Mouse (Mus musculus) liver, embryonic 11.5 days (tissue): ENCODE data around the gene Vwc2l. TPM values are rescaled to one million over a fixed set of nuclear protein-coding genes. Genes with fewer than 3 reads are reported as not detected.

Experiments used
- ATAC-seq: fragments of 200-750 bp; cut with Nextera tagmentation; replicated peaks from 2 replicates; pipeline ENCODE4 v1.8.0; 2017; ENCODE audit warnings: moderate number of reproducible peaks, mild to moderate bottlenecking, moderate TSS enrichment, moderate library complexity; ENCODE audit not compliant: low FRiP score
- DNase-seq: peaks from one replicate; pipeline ENCODE4 v3.0.0-alpha.2; 2017; ENCODE audit warnings: low spot score
- H3K27ac ChIP-seq: fragments of 300-500 bp; sonication (generic); 2 replicates; pipeline ENCODE4 v1.5.1; 2014; ENCODE audit warnings: mild to moderate bottlenecking, low read depth, low read length, control low read depth
- H3K27me3 ChIP-seq: fragments of 300-500 bp; sonication (generic); replicated peaks from 2 replicates; pipeline ENCODE4 v1.6.1; 2014; ENCODE audit warnings: low read length, mixed read lengths; ENCODE audit not compliant: control insufficient read depth, insufficient read depth
- H3K36me3 ChIP-seq: fragments of 300-500 bp; sonication (generic); 2 replicates; pipeline ENCODE4 v1.6.1; 2014; ENCODE audit warnings: mild to moderate bottlenecking, low read length, moderate library complexity, mixed read lengths; ENCODE audit not compliant: control insufficient read depth, insufficient read depth
- H3K4me1 ChIP-seq: fragments of 300-500 bp; sonication (generic); replicated peaks from 2 replicates; pipeline ENCODE4 v1.6.1; 2014; ENCODE audit warnings: low read length, mixed read lengths; ENCODE audit not compliant: control insufficient read depth, insufficient read depth
- H3K4me2 ChIP-seq: fragments of 300-500 bp; sonication (generic); 2 replicates; pipeline ENCODE4 v1.6.1; 2014; ENCODE audit warnings: mild to moderate bottlenecking, control low read depth, moderate library complexity
- H3K4me3 ChIP-seq: fragments of 300-500 bp; sonication (generic); 2 replicates; pipeline ENCODE4 v1.5.1; 2014; ENCODE audit warnings: low read depth, low read length, control low read depth
- H3K9ac ChIP-seq: fragments of 300-500 bp; sonication (generic); 2 replicates; pipeline ENCODE4 v1.6.1; 2014; ENCODE audit warnings: low read depth, low read length, control low read depth
- H3K9me3 ChIP-seq: fragments of 300-500 bp; sonication (generic); 2 replicates; pipeline ENCODE4 v1.6.1; 2016; ENCODE audit warnings: low read length, inconsistent platforms, mixed read lengths; ENCODE audit not compliant: control insufficient read depth
- WGBS: fragments of 180-500 bp; shearing (Covaris S2); extraction: QIAGEN DNeasy Blood & Tissue Kit; methylation state at CpG from one replicate; pipeline ENCODE4 v1.1.7; 2014; 5-methylcytosine and 5-hydroxymethylcytosine counted together
- polyA plus RNA-seq: library from polyadenylated mRNA; unstranded; fragments of >200 nt; fragmentation: Nextera tagmentation; extraction: Ambion mirVana; gene quantifications from 2 replicates; pipeline ENCODE4 v1.2.1, GENCODE M21; 2014

The Vwc2l gene
- not detected in 2 replicates for polyA plus RNA-seq

- no peak for ATAC-seq
- no peaks in the 10 kb centered on the region for H3K36me3 ChIP-seq
- H3K27ac ChIP-seq: no peak within 1 kb of the TSS
- DNase-seq: peak; percentile 68
- no peaks in the 10 kb centered on the region for H3K9me3 ChIP-seq
- H3K9ac ChIP-seq: no peak within 1 kb of the TSS
- H3K4me1 ChIP-seq: no peaks in the 10 kb centered on the region
- no peaks in the 10 kb centered on the region for H3K27me3 ChIP-seq
- WGBS: 13% methylated on average over 13 of the region's 13 CpGs
- H3K4me3 ChIP-seq: no peak within 1 kb of the TSS
- no peak within 1 kb of the TSS for H3K4me2 ChIP-seq
Observed at GRCm38 (mm10) chr1:70725655-70726066, at the start of gene Vwc2l. Gene Vwc2l (plus strand): TSS chr1:70725715.

GRCm38 (mm10) chr1:70692529-70692928 lies 33.0 kb upstream of the Vwc2l start:
- WGBS: 87% methylated on average over 2 of the region's 2 CpGs
- H3K36me3 ChIP-seq: no peaks in the 10 kb centered on the region
- no peak overlapping the region for H3K4me2 ChIP-seq
- no peaks in the 10 kb centered on the region for H3K9me3 ChIP-seq
- H3K4me3 ChIP-seq: no peak overlapping the region
- no peaks in the 10 kb centered on the region for H3K4me1 ChIP-seq
- no peak overlapping the region for H3K9ac ChIP-seq
- no peak for ATAC-seq
- no peak for DNase-seq
- no peaks in the 10 kb centered on the region for H3K27me3 ChIP-seq
- no peak overlapping the region for H3K27ac ChIP-seq

- Histone ChIP-seq H3K4me1 (no peaks in the 10 kb centered on the region), H3K4me3 (no peak overlapping the region), H3K36me3 (no peaks in the 10 kb centered on the region), H3K9me3 (no peaks in the 10 kb centered on the region), H3K4me2 (no peak overlapping the region), H3K27ac (no peak overlapping the region), H3K27me3 (no peaks in the 10 kb centered on the region), H3K9ac (no peak overlapping the region)
- no peak for DNase-seq
- ATAC-seq: no peak
- 67% methylated on average over 5 of the region's 5 CpGs for WGBS
Observed at GRCm38 (mm10) chr1:70700270-70700669, 25.2 kb upstream of the Vwc2l start.

- Histone ChIP-seq H3K9ac (no peak overlapping the region), H3K27me3 (no peaks in the 10 kb centered on the region), H3K9me3 (no peaks in the 10 kb centered on the region), H3K27ac (no peak overlapping the region), H3K4me3 (no peak overlapping the region), H3K4me1 (no peaks in the 10 kb centered on the region), H3K4me2 (no peak overlapping the region), H3K36me3 (no peaks in the 10 kb centered on the region)
- DNase-seq: no peak
- ATAC-seq: no peak
- 63% methylated on average over 3 of the region's 3 CpGs for WGBS
Observed at GRCm38 (mm10) chr1:70703934-70704333, 21.6 kb upstream of the Vwc2l start.

- no peak overlapping the region for H3K4me2 ChIP-seq
- no peak overlapping the region for H3K4me3 ChIP-seq
- no peak overlapping the region for H3K27ac ChIP-seq
- WGBS: 72% methylated on average over 3 of the region's 3 CpGs
- no peak overlapping the region for H3K9ac ChIP-seq
- H3K27me3 ChIP-seq: no peaks in the 10 kb centered on the region
- no peaks in the 10 kb centered on the region for H3K4me1 ChIP-seq
- H3K9me3 ChIP-seq: no peaks in the 10 kb centered on the region
- DNase-seq: no peak
- no peaks in the 10 kb centered on the region for H3K36me3 ChIP-seq
- ATAC-seq: no peak
Observed at GRCm38 (mm10) chr1:70705821-70706220, 19.7 kb upstream of the Vwc2l start.

- DNase-seq: no peak
- no peak overlapping the region for H3K4me3 ChIP-seq
- no peak overlapping the region for H3K9ac ChIP-seq
- no peaks in the 10 kb centered on the region for H3K27me3 ChIP-seq
- no peak overlapping the region for H3K4me2 ChIP-seq
- H3K27ac ChIP-seq: no peak overlapping the region
- ATAC-seq: no peak
- no peaks in the 10 kb centered on the region for H3K9me3 ChIP-seq
- no peaks in the 10 kb centered on the region for H3K4me1 ChIP-seq
- H3K36me3 ChIP-seq: no peaks in the 10 kb centered on the region
- WGBS: 59% methylated on average over 5 of the region's 5 CpGs
Observed at GRCm38 (mm10) chr1:70725045-70725444, 470 bp upstream of the Vwc2l start.

GRCm38 (mm10) chr1:70787146-70787545 lies 61.6 kb downstream of the Vwc2l start:
- H3K27ac ChIP-seq: no peak overlapping the region
- H3K36me3 ChIP-seq: no peaks in the 10 kb centered on the region
- ATAC-seq (no peak), DNase-seq (no peak)
- H3K27me3 ChIP-seq: no peaks in the 10 kb centered on the region
- no peak overlapping the region for H3K9ac ChIP-seq
- no peaks in the 10 kb centered on the region for H3K9me3 ChIP-seq
- no peaks in the 10 kb centered on the region for H3K4me1 ChIP-seq
- no peak overlapping the region for H3K4me3 ChIP-seq
- no peak overlapping the region for H3K4me2 ChIP-seq

- Histone ChIP-seq H3K4me3 (no peak overlapping the region), H3K9me3 (no peaks in the 10 kb centered on the region), H3K27me3 (no peaks in the 10 kb centered on the region), H3K9ac (no peak overlapping the region), H3K4me1 (no peaks in the 10 kb centered on the region), H3K4me2 (no peak overlapping the region), H3K36me3 (no peaks in the 10 kb centered on the region), H3K27ac (no peak overlapping the region)
- 87% methylated on average over 5 of the region's 5 CpGs for WGBS
- ATAC-seq: no peak
- no peak for DNase-seq
Observed at GRCm38 (mm10) chr1:70791636-70792035, 66.1 kb downstream of the Vwc2l start.

GRCm38 (mm10) chr1:70795094-70795493 lies 69.6 kb downstream of the Vwc2l start:
- Histone ChIP-seq H3K4me3 (no peak overlapping the region), H3K9ac (no peak overlapping the region), H3K9me3 (no peaks in the 10 kb centered on the region), H3K27ac (no peak overlapping the region), H3K4me1 (no peaks in the 10 kb centered on the region), H3K27me3 (no peaks in the 10 kb centered on the region), H3K4me2 (no peak overlapping the region), H3K36me3 (no peaks in the 10 kb centered on the region)
- DNase-seq (no peak), ATAC-seq (no peak)
- 65% methylated on average over 4 of the region's 4 CpGs for WGBS
